Mouse (Mus musculus): ENCODE data around the gene Med12l. TPM values are rescaled to one million over a fixed set of nuclear protein-coding genes. Genes with fewer than 3 reads are reported as not detected.

Med12l gene
- polyA plus RNA-seq, 1 experiment from 2014 or later = 1.6 TPM

DNA sequence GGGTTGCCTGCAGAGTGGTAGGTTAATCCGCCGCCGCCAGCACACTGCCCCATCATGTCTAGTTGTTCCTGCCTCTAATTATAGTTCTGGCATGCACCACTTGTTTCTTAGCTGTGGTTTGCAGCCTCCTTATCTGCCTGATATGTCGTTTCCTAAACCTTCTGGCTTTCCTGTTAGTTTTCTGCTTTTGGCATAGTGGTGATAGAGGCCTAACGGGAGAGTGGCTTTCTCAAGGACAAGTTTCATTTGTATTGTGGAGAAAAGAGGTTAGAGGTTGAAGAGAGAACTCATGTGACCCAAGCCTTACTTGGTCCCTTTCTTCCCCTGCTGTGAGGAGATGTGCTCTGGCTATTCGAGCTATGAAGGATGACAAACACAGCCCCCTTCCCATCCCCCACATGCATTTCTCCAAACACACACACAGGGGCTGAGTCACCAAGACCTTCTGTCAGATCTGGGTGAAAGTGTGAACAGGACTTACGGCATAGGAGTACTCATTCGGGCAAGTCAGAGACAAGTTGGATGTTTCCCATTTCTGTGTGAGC, 108.4 kb downstream of the Med12l start:
- no peak overlapping the region for H3K4me3 ChIP-seq (ENCODE audit: low read depth, low read length)
- no peak for ATAC-seq (ENCODE audit: insufficient number of reproducible peaks, low FRiP score, low TSS enrichment, low read depth)
- no peak overlapping the region for H3K27ac ChIP-seq (replicated peaks; ENCODE audit: low read depth, low read length)
- H3K36me3 ChIP-seq (ENCODE audit: control insufficient read depth, insufficient read depth, low read length) = no peaks in the 10 kb centered on the region
- no peaks in the 10 kb centered on the region for H3K27me3 ChIP-seq (ENCODE audit: control insufficient read depth, insufficient read depth, low read length)
- 79% methylated on average over 8 of the region's 8 CpGs for WGBS
- DNase-seq (ENCODE audit: low spot score) = no peak
- no peaks in the 10 kb centered on the region for H3K9me3 ChIP-seq (ENCODE audit: control insufficient read depth, low read length)
- H3K4me1 ChIP-seq (ENCODE audit: control insufficient read depth, insufficient read depth, low read length) = no peaks in the 10 kb centered on the region
- no peak overlapping the region for H3K4me2 ChIP-seq (ENCODE audit: low read depth, severe bottlenecking)
- no peak overlapping the region for H3K9ac ChIP-seq (ENCODE audit: low read length)

DNA sequence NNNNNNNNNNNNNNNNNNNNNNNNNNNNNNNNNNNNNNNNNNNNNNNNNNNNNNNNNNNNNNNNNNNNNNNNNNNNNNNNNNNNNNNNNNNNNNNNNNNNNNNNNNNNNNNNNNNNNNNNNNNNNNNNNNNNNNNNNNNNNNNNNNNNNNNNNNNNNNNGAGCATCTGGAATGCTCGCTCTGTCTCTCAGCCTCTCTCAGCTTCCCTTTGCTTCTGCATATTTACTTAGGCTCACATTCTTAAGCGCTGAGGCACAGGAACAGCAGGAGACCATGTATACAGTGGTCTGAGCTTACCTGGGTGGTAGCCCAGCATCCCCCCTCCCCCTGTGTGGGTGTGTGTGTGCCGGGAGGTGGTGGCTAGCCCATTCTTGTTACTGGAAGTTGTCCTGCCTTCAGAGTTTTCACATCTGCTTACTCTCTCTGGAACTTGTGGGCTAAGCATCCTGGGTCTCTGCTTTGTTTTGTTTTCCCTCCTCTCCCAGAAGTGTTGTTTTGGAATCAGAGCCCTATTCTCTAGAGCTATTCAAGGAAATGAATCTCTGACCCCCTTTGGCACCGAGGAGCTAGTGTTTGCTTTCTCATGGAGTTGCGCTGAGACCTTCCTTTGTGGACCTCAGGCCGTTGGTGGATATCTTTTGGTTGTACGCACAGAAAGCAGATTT, 115.6 kb downstream of the Med12l start:
- no peak overlapping the region for H3K4me2 ChIP-seq (ENCODE audit: low read depth, severe bottlenecking)
- no peak overlapping the region for H3K9ac ChIP-seq (ENCODE audit: low read length)
- ATAC-seq (ENCODE audit: insufficient number of reproducible peaks, low FRiP score, low TSS enrichment, low read depth) = 0 out of 2 replicates have a peak, but pooled peaks have one; percentile 45
- DNase-seq (ENCODE audit: low spot score) = no peak
- H3K4me1 ChIP-seq (ENCODE audit: control insufficient read depth, insufficient read depth, low read length) = peaks cover 4% of the 10 kb centered on the region; the same call in 1 of the 2 replicates
- WGBS = 52% methylated on average over 7 of the region's 7 CpGs
- H3K36me3 ChIP-seq (ENCODE audit: control insufficient read depth, insufficient read depth, low read length) = no peaks in the 10 kb centered on the region
- H3K9me3 ChIP-seq (ENCODE audit: control insufficient read depth, low read length) = no peaks in the 10 kb centered on the region
- H3K27me3 ChIP-seq (ENCODE audit: control insufficient read depth, insufficient read depth, low read length) = no peaks in the 10 kb centered on the region
- H3K4me3 ChIP-seq (ENCODE audit: low read depth, low read length) = no peak overlapping the region
- H3K27ac ChIP-seq (replicated peaks; ENCODE audit: low read depth, low read length) = no peak overlapping the region

DNA sequence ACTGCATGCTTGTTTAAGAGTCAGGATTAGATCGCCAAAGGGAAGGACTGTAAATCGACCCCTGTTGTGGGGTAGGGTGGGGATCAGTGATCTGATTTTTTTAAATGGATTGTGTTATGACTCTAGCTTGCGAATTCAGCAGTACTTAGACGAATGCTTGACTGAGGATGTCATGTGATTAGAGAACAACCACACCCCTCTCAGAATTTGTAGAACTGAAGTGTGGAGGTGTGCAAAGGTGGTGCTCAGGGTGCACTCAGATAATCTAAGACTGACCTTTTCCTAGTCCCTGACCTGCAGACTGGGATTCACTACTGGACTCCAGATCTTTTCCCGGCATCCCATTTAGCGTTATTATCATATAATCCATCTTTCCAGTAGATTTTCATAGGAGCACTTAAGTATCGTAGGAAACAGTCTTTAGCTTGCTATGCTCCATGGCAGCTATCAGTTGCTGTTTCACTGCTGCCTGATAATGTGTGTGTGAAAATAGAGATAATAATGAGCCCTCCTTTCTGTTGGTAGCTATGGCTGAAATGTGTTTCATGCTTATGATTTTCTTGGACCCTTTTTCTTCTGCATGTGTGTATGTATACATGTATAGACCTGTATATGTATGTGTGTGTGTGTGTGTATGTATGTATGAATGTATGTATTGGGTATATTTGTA, 116.3 kb downstream of the Med12l start:
- ATAC-seq (ENCODE audit: insufficient number of reproducible peaks, low FRiP score, low TSS enrichment, low read depth) = no peak

DNA sequence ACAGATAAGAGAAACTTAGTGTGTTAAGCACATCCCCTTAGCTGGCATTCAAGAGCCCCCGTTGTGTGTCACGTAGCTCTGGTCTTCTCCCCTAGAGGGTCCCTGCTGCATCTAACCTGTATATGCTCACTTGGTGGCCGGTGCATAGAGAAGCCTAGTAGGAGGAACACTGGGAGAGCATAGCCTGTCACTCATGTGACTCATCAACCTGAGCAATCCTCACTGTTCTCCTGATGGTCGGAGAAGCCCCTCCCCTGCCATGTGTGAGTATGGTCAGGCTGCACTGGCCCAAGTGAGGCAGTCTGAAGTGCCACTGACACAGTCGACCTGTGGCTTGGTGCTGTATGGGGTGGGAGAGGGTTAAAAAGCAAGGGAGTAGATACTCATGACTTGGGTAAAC, 119.4 kb downstream of the Med12l start:
- no peak for DNase-seq (ENCODE audit: low spot score)
- 70% methylated on average over 5 of the region's 5 CpGs for WGBS
- no peak overlapping the region for H3K27ac ChIP-seq (replicated peaks; ENCODE audit: low read depth, low read length)
- H3K27me3 ChIP-seq (ENCODE audit: control insufficient read depth, insufficient read depth, low read length) = no peaks in the 10 kb centered on the region
- no peak overlapping the region for H3K4me3 ChIP-seq (ENCODE audit: low read depth, low read length)
- no peak overlapping the region for H3K4me2 ChIP-seq (ENCODE audit: low read depth, severe bottlenecking)
- H3K4me1 ChIP-seq (ENCODE audit: control insufficient read depth, insufficient read depth, low read length) = peaks cover 4% of the 10 kb centered on the region; the same call in 1 of the 2 replicates
- no peaks in the 10 kb centered on the region for H3K9me3 ChIP-seq (ENCODE audit: control insufficient read depth, low read length)
- no peaks in the 10 kb centered on the region for H3K36me3 ChIP-seq (ENCODE audit: control insufficient read depth, insufficient read depth, low read length)
- no peak for ATAC-seq (ENCODE audit: insufficient number of reproducible peaks, low FRiP score, low TSS enrichment, low read depth)
- no peak overlapping the region for H3K9ac ChIP-seq (ENCODE audit: low read length)

More for the DNA sequence above, 116.3 kb downstream of the Med12l start:
- Histone ChIP-seq H3K9ac (ENCODE audit: low read length) (no peak overlapping the region), H3K27ac (replicated peaks; ENCODE audit: low read depth, low read length) (no peak overlapping the region), H3K4me3 (ENCODE audit: low read depth, low read length) (no peak overlapping the region), H3K4me1 (ENCODE audit: control insufficient read depth, insufficient read depth, low read length) (peaks cover 4% of the 10 kb centered on the region; the same call in 1 of the 2 replicates), H3K27me3 (ENCODE audit: control insufficient read depth, insufficient read depth, low read length) (no peaks in the 10 kb centered on the region), H3K36me3 (ENCODE audit: control insufficient read depth, insufficient read depth, low read length) (no peaks in the 10 kb centered on the region), H3K4me2 (ENCODE audit: low read depth, severe bottlenecking) (no peak overlapping the region), H3K9me3 (ENCODE audit: control insufficient read depth, low read length) (no peaks in the 10 kb centered on the region)
- WGBS = 80% methylated on average over 7 of the region's 7 CpGs
- DNase-seq (ENCODE audit: low spot score) = no peak

DNA sequence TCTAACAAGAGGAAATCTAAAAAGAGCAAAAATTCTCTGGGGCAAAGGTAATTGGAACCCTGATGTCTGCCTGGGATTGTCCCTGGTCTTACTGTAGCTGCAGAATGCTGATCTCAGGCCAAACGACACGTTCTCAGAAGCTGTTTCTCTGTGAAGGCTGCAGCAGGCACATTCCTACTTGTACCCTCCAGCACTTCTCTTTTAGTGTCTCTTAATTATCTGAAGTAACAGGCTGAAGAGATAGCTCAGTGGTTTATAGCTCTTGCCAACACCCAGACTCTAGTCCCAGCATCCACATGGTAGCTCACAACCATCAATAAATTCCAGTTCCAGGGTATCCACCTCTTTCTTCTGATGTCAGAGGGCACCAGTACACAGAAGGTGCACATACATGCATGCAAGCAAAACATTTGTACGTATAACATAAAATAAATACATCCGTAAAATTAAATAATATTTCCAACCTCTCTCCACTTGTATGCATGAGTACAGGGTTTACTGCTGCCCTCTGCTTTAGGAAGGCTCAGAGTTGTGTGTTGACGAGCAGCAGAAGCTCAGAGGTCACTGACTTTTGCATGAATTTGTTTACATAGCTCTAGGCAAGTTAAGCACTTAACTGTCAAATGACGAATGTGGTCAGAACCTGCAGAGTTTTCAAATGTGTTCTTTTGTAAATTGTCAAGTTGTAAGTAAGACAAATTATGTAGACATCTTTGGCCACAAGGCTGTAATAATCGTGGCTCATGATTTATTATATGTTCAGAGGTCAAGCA, 120.3 kb downstream of the Med12l start:
- DNase-seq (ENCODE audit: low spot score) = no peak

DNA sequence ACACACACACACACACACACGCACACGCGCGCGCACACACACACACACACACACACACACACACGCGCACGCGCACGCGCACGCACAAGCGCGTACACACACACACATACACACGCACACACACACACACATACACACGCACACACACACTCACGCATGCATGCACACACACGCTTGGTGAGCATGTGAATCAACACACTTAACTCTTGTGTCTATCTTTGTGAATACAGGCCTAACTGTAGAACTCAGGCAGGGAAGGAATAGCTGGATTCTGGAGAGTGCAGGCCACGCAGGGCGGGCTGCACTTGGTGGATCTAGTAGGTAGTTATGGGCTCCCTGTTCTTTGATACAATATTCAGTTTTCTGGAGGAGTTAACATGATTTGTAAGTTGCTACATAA, 123.1 kb downstream of the Med12l start:
- Histone ChIP-seq H3K9ac (ENCODE audit: low read length) (no peak overlapping the region), H3K27me3 (ENCODE audit: control insufficient read depth, insufficient read depth, low read length) (no peaks in the 10 kb centered on the region), H3K9me3 (ENCODE audit: control insufficient read depth, low read length) (no peaks in the 10 kb centered on the region), H3K4me2 (ENCODE audit: low read depth, severe bottlenecking) (no peak overlapping the region), H3K27ac (replicated peaks; ENCODE audit: low read depth, low read length) (no peak overlapping the region), H3K36me3 (ENCODE audit: control insufficient read depth, insufficient read depth, low read length) (no peaks in the 10 kb centered on the region), H3K4me3 (ENCODE audit: low read depth, low read length) (no peak overlapping the region), H3K4me1 (ENCODE audit: control insufficient read depth, insufficient read depth, low read length) (no peaks in the 10 kb centered on the region)
- 79% methylated on average over 20 of the region's 20 CpGs for WGBS
- no peak for ATAC-seq (ENCODE audit: insufficient number of reproducible peaks, low FRiP score, low TSS enrichment, low read depth)
- DNase-seq (ENCODE audit: low spot score) = no peak

More for the DNA sequence above, 120.3 kb downstream of the Med12l start:
- Histone ChIP-seq H3K27me3 (ENCODE audit: control insufficient read depth, insufficient read depth, low read length) (no peaks in the 10 kb centered on the region), H3K9ac (ENCODE audit: low read length) (no peak overlapping the region), H3K4me2 (ENCODE audit: low read depth, severe bottlenecking) (no peak overlapping the region), H3K4me3 (ENCODE audit: low read depth, low read length) (no peak overlapping the region), H3K36me3 (ENCODE audit: control insufficient read depth, insufficient read depth, low read length) (no peaks in the 10 kb centered on the region), H3K4me1 (ENCODE audit: control insufficient read depth, insufficient read depth, low read length) (peaks cover 4% of the 10 kb centered on the region; the same call in 1 of the 2 replicates), H3K27ac (replicated peaks; ENCODE audit: low read depth, low read length) (no peak overlapping the region), H3K9me3 (ENCODE audit: control insufficient read depth, low read length) (no peaks in the 10 kb centered on the region)
- WGBS = 32% methylated on average over 7 of the region's 7 CpGs
- ATAC-seq (ENCODE audit: insufficient number of reproducible peaks, low FRiP score, low TSS enrichment, low read depth) = no peak

DNA sequence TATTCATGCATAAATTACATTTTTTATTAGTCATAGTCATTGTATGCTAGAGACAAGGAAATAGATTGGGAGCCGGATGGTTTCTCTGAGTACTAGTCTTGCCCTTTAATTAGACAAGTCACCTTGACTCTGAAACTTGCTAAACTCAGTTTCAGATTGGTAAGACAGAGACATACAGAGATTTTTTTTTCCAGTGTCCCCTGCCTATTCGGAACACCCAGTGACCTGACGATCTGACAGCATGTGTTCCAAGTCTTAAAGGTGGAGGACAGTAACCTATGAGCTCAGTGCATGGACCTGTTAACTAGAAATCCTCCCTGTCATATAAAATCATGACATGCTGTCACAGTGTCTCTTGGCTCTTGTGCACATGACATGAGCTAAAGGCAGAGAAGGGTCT, 123.9 kb downstream of the Med12l start:
- WGBS = 89% methylated on average over 3 of the region's 3 CpGs
- Histone ChIP-seq H3K4me2 (ENCODE audit: low read depth, severe bottlenecking) (no peak overlapping the region), H3K27ac (replicated peaks; ENCODE audit: low read depth, low read length) (no peak overlapping the region), H3K36me3 (ENCODE audit: control insufficient read depth, insufficient read depth, low read length) (no peaks in the 10 kb centered on the region), H3K4me1 (ENCODE audit: control insufficient read depth, insufficient read depth, low read length) (no peaks in the 10 kb centered on the region), H3K9ac (ENCODE audit: low read length) (no peak overlapping the region), H3K4me3 (ENCODE audit: low read depth, low read length) (no peak overlapping the region), H3K27me3 (ENCODE audit: control insufficient read depth, insufficient read depth, low read length) (no peaks in the 10 kb centered on the region), H3K9me3 (ENCODE audit: control insufficient read depth, low read length) (no peaks in the 10 kb centered on the region)
- DNase-seq (ENCODE audit: low spot score) = no peak
- ATAC-seq (ENCODE audit: insufficient number of reproducible peaks, low FRiP score, low TSS enrichment, low read depth) = no peak

DNA sequence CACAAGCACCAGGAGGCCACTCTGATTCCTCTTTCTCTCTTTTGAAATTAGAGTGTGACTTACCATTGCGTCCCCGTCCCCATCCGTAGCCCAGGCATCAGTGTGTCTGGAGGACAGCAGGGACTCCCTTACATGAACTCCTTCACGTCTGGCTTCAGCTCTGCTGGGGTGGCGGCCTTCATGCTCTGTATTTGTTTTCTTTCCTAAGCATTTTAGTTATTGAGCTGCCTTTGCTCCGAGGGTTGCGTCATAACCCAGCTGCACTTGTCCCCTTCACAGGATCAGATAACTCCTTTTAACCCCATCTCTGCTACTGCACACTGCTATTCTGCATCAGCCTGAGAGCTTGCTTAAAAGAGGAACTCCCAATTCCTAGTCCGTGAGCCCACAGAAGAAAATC, 124.8 kb downstream of the Med12l start:
- Histone ChIP-seq H3K9me3 (ENCODE audit: control insufficient read depth, low read length) (no peaks in the 10 kb centered on the region), H3K4me3 (ENCODE audit: low read depth, low read length) (no peak overlapping the region), H3K27me3 (ENCODE audit: control insufficient read depth, insufficient read depth, low read length) (no peaks in the 10 kb centered on the region), H3K4me1 (ENCODE audit: control insufficient read depth, insufficient read depth, low read length) (no peaks in the 10 kb centered on the region), H3K27ac (replicated peaks; ENCODE audit: low read depth, low read length) (no peak overlapping the region), H3K36me3 (ENCODE audit: control insufficient read depth, insufficient read depth, low read length) (no peaks in the 10 kb centered on the region), H3K4me2 (ENCODE audit: low read depth, severe bottlenecking) (no peak overlapping the region), H3K9ac (ENCODE audit: low read length) (no peak overlapping the region)
- ATAC-seq (ENCODE audit: insufficient number of reproducible peaks, low FRiP score, low TSS enrichment, low read depth) = no peak
- DNase-seq (ENCODE audit: low spot score) = no peak
- 72% methylated on average over 8 of the region's 8 CpGs for WGBS

Measured in limb, embryonic 11.5 days (tissue).